Mouse (Mus musculus): Measurements from ENCODE around the gene Myh10. TPM values are rescaled to one million over a fixed set of nuclear protein-coding genes. Genes with fewer than 3 reads are reported as not detected.

Myh10 gene
- polyA plus RNA-seq, 1 experiment from 2014 or later = 8.0 TPM

DNA sequence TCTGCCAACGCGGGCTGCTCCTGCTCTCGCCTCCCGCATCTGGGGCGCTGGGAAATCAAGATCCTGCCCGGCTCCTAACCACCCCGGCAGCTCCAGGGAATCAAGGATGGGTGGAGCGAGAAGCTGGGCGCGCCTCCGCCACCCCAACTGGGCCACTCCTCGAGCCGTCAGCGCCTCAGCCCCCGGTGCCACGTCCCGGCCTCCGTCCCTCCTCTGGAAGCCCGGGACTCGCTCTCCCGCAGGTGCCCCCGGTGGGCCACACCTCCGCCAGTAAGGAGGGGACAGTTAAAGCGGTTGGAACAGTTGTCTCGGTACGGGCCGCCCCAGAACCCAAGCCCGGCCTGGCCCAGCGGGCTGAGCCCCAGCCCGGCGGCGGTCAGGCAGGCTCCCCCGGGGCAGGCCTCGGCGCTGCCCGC lies 161.1 kb downstream of the Myh10 start:
- Histone ChIP-seq H3K27ac (ENCODE audit: low read depth) (peak overlapping the region; percentile 99), H3K36me3 (replicated peaks; ENCODE audit: insufficient read depth, low read length) (0 out of 2 replicates have a peak, but pooled peaks cover 3% of the 10 kb centered on the region), H3K4me3 (ENCODE audit: low read depth, low read length) (peak overlapping the region; percentile 86), H3K27me3 (ENCODE audit: insufficient read depth, low read length) (no peaks in the 10 kb centered on the region), H3K4me1 (ENCODE audit: insufficient read depth) (peaks cover 44% of the 10 kb centered on the region), H3K4me2 (ENCODE audit: low read depth, low read length) (peak overlapping the region; percentile 75), H3K9me3 (ENCODE audit: low read length) (no peaks in the 10 kb centered on the region), H3K9ac (replicated peaks) (peak overlapping the region; percentile 96)
- TF ChIP-seq CTCF (IDR thresholded peaks at IDR 0.05; ENCODE audit: low read depth) (no peak), EP300 (IDR thresholded peaks at IDR 0.05; ENCODE audit: low read depth) (no peak)
- DNase-seq = peak; percentile 81
- WGBS (ENCODE audit: insufficient replicate concordance) = 0% methylated on average over 34 of the region's 36 CpGs
- peak; percentile 73 for ATAC-seq

DNA sequence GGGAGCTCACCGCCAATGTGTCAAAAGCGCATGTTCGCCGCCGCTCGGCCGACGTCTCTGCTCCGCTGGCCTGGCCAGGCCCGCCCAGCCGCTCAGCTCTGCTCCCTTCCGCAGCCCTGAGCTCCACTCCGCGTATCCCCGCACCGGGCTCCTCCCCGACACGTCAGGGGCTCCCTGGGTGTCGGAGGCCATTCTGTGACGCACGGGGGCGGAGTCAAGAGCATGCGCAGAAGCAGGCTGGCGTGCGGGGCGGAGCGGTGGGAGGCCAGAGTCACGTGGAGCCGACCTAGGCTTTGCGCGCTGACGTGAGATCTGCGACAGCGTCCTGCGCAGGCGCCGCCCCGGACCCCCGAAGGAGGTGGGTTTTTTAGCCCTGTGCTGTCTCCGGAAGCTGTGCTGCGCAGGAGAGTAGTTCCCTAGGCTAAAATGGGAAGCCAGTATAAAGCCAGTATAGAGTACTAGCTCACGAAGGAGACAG lies 161.6 kb downstream of the Myh10 start:
- H3K27me3 ChIP-seq (ENCODE audit: insufficient read depth, low read length) = no peaks in the 10 kb centered on the region
- H3K9me3 ChIP-seq (ENCODE audit: low read length) = no peaks in the 10 kb centered on the region
- H3K4me3 ChIP-seq (ENCODE audit: low read depth, low read length) = peak overlapping the region; percentile 86
- peak overlapping the region; percentile 75 for H3K4me2 ChIP-seq (ENCODE audit: low read depth, low read length)
- H3K27ac ChIP-seq (ENCODE audit: low read depth) = peak overlapping the region; percentile 99
- H3K36me3 ChIP-seq (replicated peaks; ENCODE audit: insufficient read depth, low read length) = 0 out of 2 replicates have a peak, but pooled peaks cover 3% of the 10 kb centered on the region
- TF ChIP-seq CTCF (IDR thresholded peaks at IDR 0.05; ENCODE audit: low read depth) (no peak), EP300 (IDR thresholded peaks at IDR 0.05; ENCODE audit: low read depth) (no peak)
- peaks cover 43% of the 10 kb centered on the region for H3K4me1 ChIP-seq (ENCODE audit: insufficient read depth)
- ATAC-seq (peak; percentile 99), DNase-seq (peak; percentile 100)
- WGBS (ENCODE audit: insufficient replicate concordance) = 1% methylated on average over 34 of the region's 42 CpGs
- peak overlapping the region; percentile 96 for H3K9ac ChIP-seq (replicated peaks)

DNA sequence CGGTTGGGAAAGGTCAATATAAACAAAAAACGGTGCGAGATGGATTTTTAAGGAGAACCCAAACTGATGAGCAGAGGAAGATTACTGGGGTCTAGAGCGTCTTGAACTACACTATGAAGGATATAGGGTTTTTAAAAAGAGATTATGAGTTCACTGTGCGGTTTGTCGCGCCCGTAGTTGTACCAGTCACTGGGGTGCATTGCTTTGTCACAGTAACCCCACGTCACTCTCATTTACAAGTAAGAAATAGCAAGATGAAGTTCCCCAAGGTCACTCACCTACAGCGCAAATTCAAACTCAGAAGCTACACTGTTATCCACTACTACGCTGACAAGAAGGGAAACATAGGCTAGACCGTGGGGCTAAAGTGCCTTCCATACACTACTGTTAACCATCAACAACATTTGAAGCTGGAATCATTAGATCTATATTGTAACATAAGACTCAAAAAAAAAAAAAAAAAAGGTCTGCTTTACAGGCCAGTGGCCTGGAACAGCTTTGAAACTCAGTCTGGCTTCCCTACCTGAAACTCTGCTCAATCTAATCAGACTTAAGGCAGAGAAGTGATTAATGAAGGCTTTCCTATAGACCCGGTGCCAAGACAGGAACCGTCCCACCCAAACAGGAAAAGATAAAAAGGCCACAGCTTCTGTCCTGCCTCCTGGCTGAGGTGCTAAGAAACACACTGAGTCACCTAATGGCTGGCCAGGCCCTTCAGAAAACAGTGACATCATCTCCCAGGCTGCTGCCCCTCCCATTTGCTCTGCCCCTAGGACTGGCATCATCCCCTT lies 162.4 kb downstream of the Myh10 start:
- Histone ChIP-seq H3K27me3 (ENCODE audit: insufficient read depth, low read length) (no peaks in the 10 kb centered on the region), H3K36me3 (replicated peaks; ENCODE audit: insufficient read depth, low read length) (0 out of 2 replicates have a peak, but pooled peaks cover 3% of the 10 kb centered on the region), H3K4me2 (ENCODE audit: low read depth, low read length) (peak overlapping the region; percentile 75), H3K9ac (replicated peaks) (peak overlapping the region; percentile 56), H3K27ac (ENCODE audit: low read depth) (peak overlapping the region; percentile 99), H3K4me3 (ENCODE audit: low read depth, low read length) (peak overlapping the region; percentile 86), H3K4me1 (ENCODE audit: insufficient read depth) (peaks cover 37% of the 10 kb centered on the region), H3K9me3 (ENCODE audit: low read length) (no peaks in the 10 kb centered on the region)
- TF ChIP-seq CTCF (IDR thresholded peaks at IDR 0.05; ENCODE audit: low read depth) (peak; percentile 34; the same call in 1 of the 2 replicates), EP300 (IDR thresholded peaks at IDR 0.05; ENCODE audit: low read depth) (peak; percentile 52; the same call in 1 of the 2 replicates)
- ATAC-seq (0 out of 2 replicates have a peak, but pooled peaks have one; percentile 2), DNase-seq (peak; percentile 49)
- WGBS (ENCODE audit: insufficient replicate concordance) = 24% methylated on average over 14 of the region's 14 CpGs

DNA sequence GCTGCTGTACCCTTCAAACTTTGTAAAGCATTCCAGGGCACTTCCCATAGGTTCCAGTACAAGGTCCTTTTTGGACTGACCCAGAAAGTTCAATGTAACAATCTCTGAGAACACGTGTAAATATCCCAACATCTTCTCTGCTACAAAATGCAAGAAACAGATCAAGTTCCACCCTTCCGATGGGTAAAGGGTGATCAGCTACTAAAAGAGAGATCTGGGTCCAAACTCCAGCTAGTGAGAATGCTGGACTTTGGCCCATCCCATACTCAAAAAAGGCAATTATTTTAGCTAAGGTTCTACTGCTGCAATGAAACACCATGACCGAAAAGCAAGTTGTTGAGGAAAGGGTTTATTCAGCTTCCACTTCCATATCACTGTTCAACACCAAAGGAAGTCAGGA lies 163.3 kb downstream of the Myh10 start:
- H3K4me3 ChIP-seq (ENCODE audit: low read depth, low read length) = no peak overlapping the region
- peak overlapping the region; percentile 99 for H3K27ac ChIP-seq (ENCODE audit: low read depth)
- H3K4me1 ChIP-seq (ENCODE audit: insufficient read depth) = peaks cover 33% of the 10 kb centered on the region
- no peaks in the 10 kb centered on the region for H3K27me3 ChIP-seq (ENCODE audit: insufficient read depth, low read length)
- ATAC-seq (no peak), DNase-seq (no peak)
- no peak for TF ChIP-seq CTCF (IDR thresholded peaks at IDR 0.05; ENCODE audit: low read depth)
- no peak for TF ChIP-seq EP300 (IDR thresholded peaks at IDR 0.05; ENCODE audit: low read depth)
- H3K36me3 ChIP-seq (replicated peaks; ENCODE audit: insufficient read depth, low read length) = no peaks in the 10 kb centered on the region
- no peak overlapping the region for H3K4me2 ChIP-seq (ENCODE audit: low read depth, low read length)
- H3K9ac ChIP-seq (replicated peaks) = no peak overlapping the region
- no peaks in the 10 kb centered on the region for H3K9me3 ChIP-seq (ENCODE audit: low read length)
- 76% methylated on average over 3 of the region's 3 CpGs for WGBS (ENCODE audit: insufficient replicate concordance)

DNA sequence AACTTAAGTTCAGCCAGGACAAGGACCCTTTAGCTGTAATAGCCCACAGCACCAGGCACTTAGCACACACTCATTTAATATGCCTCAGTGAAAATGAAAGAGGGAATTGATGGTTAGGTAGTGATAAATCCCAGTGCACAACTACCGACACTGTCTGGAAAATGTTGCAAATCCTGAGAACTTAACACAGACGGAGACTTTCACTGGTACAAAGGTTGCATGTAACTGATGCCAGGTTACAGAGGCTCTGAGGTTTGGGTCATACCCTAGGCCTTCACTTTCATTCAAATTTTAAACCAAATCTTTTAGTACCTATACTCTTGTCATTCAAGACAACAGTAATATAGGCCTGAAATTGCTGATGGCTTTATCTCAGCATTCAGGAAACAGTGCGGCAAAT lies 166.0 kb downstream of the Myh10 start:
- ATAC-seq = no peak
- H3K27ac ChIP-seq (ENCODE audit: low read depth) = no peak overlapping the region
- H3K4me1 ChIP-seq (ENCODE audit: insufficient read depth) = peaks cover 26% of the 10 kb centered on the region
- H3K9ac ChIP-seq (replicated peaks) = no peak overlapping the region
- H3K27me3 ChIP-seq (ENCODE audit: insufficient read depth, low read length) = no peaks in the 10 kb centered on the region
- no peak for DNase-seq
- no peaks in the 10 kb centered on the region for H3K9me3 ChIP-seq (ENCODE audit: low read length)
- no peak overlapping the region for H3K4me3 ChIP-seq (ENCODE audit: low read depth, low read length)
- WGBS (ENCODE audit: insufficient replicate concordance) = 75% methylated on average over 3 of the region's 3 CpGs
- no peak for TF ChIP-seq EP300 (IDR thresholded peaks at IDR 0.05; ENCODE audit: low read depth)
- no peak for TF ChIP-seq CTCF (IDR thresholded peaks at IDR 0.05; ENCODE audit: low read depth)
- H3K36me3 ChIP-seq (replicated peaks; ENCODE audit: insufficient read depth, low read length) = no peaks in the 10 kb centered on the region
- H3K4me2 ChIP-seq (ENCODE audit: low read depth, low read length) = no peak overlapping the region

DNA sequence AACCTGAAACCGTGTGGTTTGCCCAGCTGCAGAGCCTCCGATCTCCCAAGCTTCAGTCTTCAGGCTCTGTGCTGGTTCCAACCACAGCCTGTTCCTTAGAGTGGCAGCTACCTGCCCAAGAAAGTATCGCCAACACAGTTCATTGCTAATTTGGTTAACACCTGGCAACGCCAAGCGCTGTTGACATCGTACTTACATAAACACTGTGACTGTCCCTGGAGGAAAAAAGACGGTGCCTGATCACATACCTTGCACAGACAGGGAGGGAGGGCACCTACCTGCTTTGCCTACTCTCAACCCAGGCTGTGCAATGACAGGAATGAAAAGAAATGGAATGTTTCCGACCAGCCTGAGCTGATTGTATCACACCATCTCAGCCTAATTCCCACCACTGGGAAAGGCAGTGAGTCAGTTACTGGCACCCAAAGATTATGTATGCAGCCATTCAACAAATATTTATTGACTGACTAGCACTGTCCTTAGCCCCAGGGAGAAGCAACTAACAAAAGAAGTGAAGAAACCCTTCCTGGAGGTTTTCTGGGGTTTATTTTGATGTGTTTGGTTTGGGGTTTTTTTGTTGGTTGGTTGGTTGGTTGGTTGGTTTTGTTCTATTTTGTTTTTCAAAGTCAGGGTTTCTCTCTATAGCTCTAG lies 168.7 kb downstream of the Myh10 start:
- no peaks in the 10 kb centered on the region for H3K36me3 ChIP-seq (replicated peaks; ENCODE audit: insufficient read depth, low read length)
- no peak overlapping the region for H3K27ac ChIP-seq (ENCODE audit: low read depth)
- no peaks in the 10 kb centered on the region for H3K9me3 ChIP-seq (ENCODE audit: low read length)
- H3K4me3 ChIP-seq (ENCODE audit: low read depth, low read length) = no peak overlapping the region
- DNase-seq = no peak
- no peak overlapping the region for H3K4me2 ChIP-seq (ENCODE audit: low read depth, low read length)
- no peak overlapping the region for H3K9ac ChIP-seq (replicated peaks)
- no peak for ATAC-seq
- H3K27me3 ChIP-seq (ENCODE audit: insufficient read depth, low read length) = no peaks in the 10 kb centered on the region
- peaks cover 11% of the 10 kb centered on the region; the same call in 1 of the 2 replicates for H3K4me1 ChIP-seq (ENCODE audit: insufficient read depth)
- no peak for TF ChIP-seq EP300 (IDR thresholded peaks at IDR 0.05; ENCODE audit: low read depth)
- TF ChIP-seq CTCF (IDR thresholded peaks at IDR 0.05; ENCODE audit: low read depth) = no peak
- WGBS (ENCODE audit: insufficient replicate concordance) = 69% methylated on average over 8 of the region's 8 CpGs
